Mouse (Mus musculus) heart, postnatal 0 days (tissue): ENCODE data around the gene Lclat1. TPM values are rescaled to one million over a fixed set of nuclear protein-coding genes. Genes with fewer than 3 reads are reported as not detected.
A peak's percentile ranks its signal among the peaks of the same experiment; 100 is the strongest.

Source experiments
- ATAC-seq: fragments of 200-750 bp; cut with Nextera tagmentation; 2 replicates; pipeline ENCODE4 v1.8.0; 2017; ENCODE audit warnings: low read depth, moderate number of reproducible peaks, moderate library complexity; ENCODE audit not compliant: insufficient read depth
- DNase-seq: peaks from one replicate; pipeline ENCODE4 v3.0.0-alpha.2; 2016; ENCODE audit warnings: low spot score
- H3K27ac ChIP-seq: fragments of 300-500 bp; sonication (generic); 2 replicates; pipeline ENCODE4 v1.5.1; 2014; ENCODE audit warnings: low read depth, mild to moderate bottlenecking
- H3K27me3 ChIP-seq: fragments of 300-500 bp; sonication (generic); 2 replicates; pipeline ENCODE4 v1.6.1; 2014; ENCODE audit warnings: low read length, mixed read lengths; ENCODE audit not compliant: control insufficient read depth, insufficient read depth
- H3K36me3 ChIP-seq: fragments of 300-500 bp; sonication (generic); replicated peaks from 2 replicates; pipeline ENCODE4 v1.6.1; 2014; ENCODE audit warnings: low read length, mixed read lengths; ENCODE audit not compliant: control insufficient read depth, insufficient read depth
- H3K4me1 ChIP-seq: fragments of 300-500 bp; sonication (generic); 2 replicates; pipeline ENCODE4 v1.6.1; 2014; ENCODE audit warnings: antibody characterized with exemption; ENCODE audit not compliant: control insufficient read depth, insufficient read depth
- H3K4me2 ChIP-seq: fragments of 300-500 bp; sonication (generic); 2 replicates; pipeline ENCODE4 v1.6.1; 2014; ENCODE audit warnings: low read depth, mild to moderate bottlenecking, low read length, moderate library complexity
- H3K4me3 ChIP-seq: fragments of 300-500 bp; sonication (generic); 2 replicates; pipeline ENCODE4 v1.5.1; 2014; ENCODE audit warnings: low read depth, low read length
- H3K9ac ChIP-seq: fragments of 300-500 bp; sonication (generic); replicated peaks from 2 replicates; pipeline ENCODE4 v1.6.1; 2014; ENCODE audit warnings: low read depth, low read length, mixed read lengths
- H3K9me3 ChIP-seq: fragments of 300-500 bp; sonication (generic); replicated peaks from 2 replicates; pipeline ENCODE4 v1.6.1; 2016; ENCODE audit warnings: low read length; ENCODE audit not compliant: control insufficient read depth
- CTCF ChIP-seq: IDR thresholded peaks from 2 replicates; pipeline ENCODE4 v1.5.1; 2016; ENCODE audit warnings: antibody characterized with exemption, control low read depth, low read depth
- EP300 ChIP-seq: IDR thresholded peaks from 2 replicates; pipeline ENCODE4 v1.6.1; 2016; ENCODE audit warnings: antibody characterized with exemption, low read depth
- WGBS: fragments of 180-500 bp; shearing (Covaris S2); extraction: QIAGEN DNeasy Blood & Tissue Kit; methylation state at CpG from one replicate; pipeline ENCODE4 v1.1.7; 2014; 5-methylcytosine and 5-hydroxymethylcytosine counted together
- polyA plus RNA-seq: library from polyadenylated mRNA; unstranded; fragments of >200 nt; fragmentation: Nextera tagmentation; extraction: Ambion mirVana; gene quantifications from 2 replicates; pipeline ENCODE4 v1.2.1, GENCODE M21; 2015
- total RNA-seq: library from RNA; depleted of rRNA; stranded (reverse); fragments of >200 nt; gene quantifications from 2 replicates; pipeline ENCODE4 v1.2.3, GENCODE M21; 2014; ENCODE audit warnings: low replicate concordance

Lclat1 gene
- total and polyA plus RNA-seq, 2 experiments from 2014 or later = 31.5 to 218 TPM

- peak overlapping the region; percentile 36 for H3K4me3 ChIP-seq
- H3K4me2 ChIP-seq = peak overlapping the region; percentile 57
- ATAC-seq (peak; percentile 88), DNase-seq (peak; percentile 80)
- 38% methylated on average over 15 of the region's 15 CpGs for WGBS
- peaks cover 5% of the 10 kb centered on the region; the same call in 1 of the 2 replicates for H3K36me3 ChIP-seq
- peaks cover 4% of the 10 kb centered on the region for H3K4me1 ChIP-seq
- peak overlapping the region; percentile 39; the same call in 1 of the 2 replicates for H3K9ac ChIP-seq
- TF ChIP-seq EP300 (no peak), CTCF (peak; percentile 46)
- H3K27me3 ChIP-seq = no peaks in the 10 kb centered on the region
- H3K9me3 ChIP-seq = no peaks in the 10 kb centered on the region
- peak overlapping the region; percentile 81 for H3K27ac ChIP-seq
These were observed 96.0 kb downstream of the Lclat1 start for GRCm38 (mm10) chr17:73203642-73204332.

GRCm38 (mm10) chr17:73210960-73211531 lies 103.3 kb downstream of the Lclat1 start:
- Histone ChIP-seq H3K9me3 (no peaks in the 10 kb centered on the region), H3K27me3 (no peaks in the 10 kb centered on the region), H3K4me1 (peaks cover 4% of the 10 kb centered on the region; the same call in 1 of the 2 replicates), H3K4me3 (no peak overlapping the region), H3K4me2 (no peak overlapping the region), H3K9ac (no peak overlapping the region), H3K27ac (no peak overlapping the region), H3K36me3 (peaks cover 13% of the 10 kb centered on the region)
- WGBS = 87% methylated on average over 5 of the region's 5 CpGs
- no peak for TF ChIP-seq CTCF
- no peak for TF ChIP-seq EP300
- ATAC-seq (no peak), DNase-seq (no peak)

GRCm38 (mm10) chr17:73212754-73213153 lies 105.0 kb downstream of the Lclat1 start:
- no peak overlapping the region for H3K27ac ChIP-seq
- no peak overlapping the region for H3K9ac ChIP-seq
- ATAC-seq = no peak
- H3K4me3 ChIP-seq = no peak overlapping the region
- DNase-seq = no peak
- peaks cover 4% of the 10 kb centered on the region; the same call in 1 of the 2 replicates for H3K4me1 ChIP-seq
- no peak overlapping the region for H3K4me2 ChIP-seq
- TF ChIP-seq EP300 = no peak
- no peak for TF ChIP-seq CTCF
- peaks cover 16% of the 10 kb centered on the region for H3K36me3 ChIP-seq
- H3K9me3 ChIP-seq = no peaks in the 10 kb centered on the region
- H3K27me3 ChIP-seq = no peaks in the 10 kb centered on the region
- 54% methylated on average over 3 of the region's 3 CpGs for WGBS

GRCm38 (mm10) chr17:73213187-73213586 lies 105.4 kb downstream of the Lclat1 start:
- no peak overlapping the region for H3K4me3 ChIP-seq
- no peak for DNase-seq

GRCm38 (mm10) chr17:73213677-73214076 lies 105.9 kb downstream of the Lclat1 start:
- ATAC-seq (no peak), DNase-seq (no peak)
- Histone ChIP-seq H3K27me3 (no peaks in the 10 kb centered on the region), H3K4me3 (no peak overlapping the region), H3K9me3 (no peaks in the 10 kb centered on the region), H3K9ac (no peak overlapping the region), H3K4me2 (no peak overlapping the region), H3K36me3 (peaks cover 17% of the 10 kb centered on the region), H3K4me1 (peaks cover under 1% of the 10 kb centered on the region; the same call in 1 of the 2 replicates), H3K27ac (no peak overlapping the region)
- 58% methylated on average over 2 of the region's 2 CpGs for WGBS
- TF ChIP-seq EP300 (no peak), CTCF (no peak)

More at GRCm38 (mm10) chr17:73213187-73213586, 105.4 kb downstream of the Lclat1 start:
- H3K27ac ChIP-seq = no peak overlapping the region
- H3K4me1 ChIP-seq = peaks cover 4% of the 10 kb centered on the region; the same call in 1 of the 2 replicates
- no peak overlapping the region for H3K9ac ChIP-seq
- H3K27me3 ChIP-seq = no peaks in the 10 kb centered on the region
- H3K9me3 ChIP-seq = no peaks in the 10 kb centered on the region
- H3K36me3 ChIP-seq = peaks cover 20% of the 10 kb centered on the region
- H3K4me2 ChIP-seq = no peak overlapping the region
- 21% methylated on average over 1 of the region's 1 CpGs for WGBS
- TF ChIP-seq EP300 = no peak
- no peak for TF ChIP-seq CTCF
- no peak for ATAC-seq
